Mouse (Mus musculus): Measurements from ENCODE around the gene Cd86.

Cd86 gene

DNA sequence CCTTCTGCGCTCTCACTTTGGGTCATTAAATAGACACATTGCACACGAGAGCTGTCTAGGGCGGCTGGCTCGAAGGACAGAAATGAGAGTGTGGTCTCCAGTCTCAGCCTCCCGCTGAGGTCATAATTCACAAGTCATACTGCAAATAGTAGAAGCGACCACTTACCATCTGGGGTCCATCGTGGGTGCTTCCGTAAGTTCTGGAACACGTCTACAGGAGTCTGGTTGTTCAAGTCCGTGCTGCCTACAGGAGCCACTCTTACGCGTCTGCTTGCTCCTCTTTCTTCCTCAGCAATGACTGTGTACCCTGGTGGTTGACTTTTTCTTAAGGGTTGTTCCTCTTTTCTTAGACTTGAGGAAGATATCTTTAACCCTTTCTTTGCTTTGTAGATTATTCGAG lies at the start of gene Cd86:
Gene Cd86, minus strand, starts transcription at position 300 of the 400 bp plus-strand sequence.
- peak; percentile 71 for DNase-seq (ENCODE audit: low read depth, low spot score)

GRCm38 (mm10) chr16:36711760-36712159 lies 45.9 kb upstream of the Cd86 start:
- DNase-seq (ENCODE audit: low read depth, low spot score) = no peak

DNA sequence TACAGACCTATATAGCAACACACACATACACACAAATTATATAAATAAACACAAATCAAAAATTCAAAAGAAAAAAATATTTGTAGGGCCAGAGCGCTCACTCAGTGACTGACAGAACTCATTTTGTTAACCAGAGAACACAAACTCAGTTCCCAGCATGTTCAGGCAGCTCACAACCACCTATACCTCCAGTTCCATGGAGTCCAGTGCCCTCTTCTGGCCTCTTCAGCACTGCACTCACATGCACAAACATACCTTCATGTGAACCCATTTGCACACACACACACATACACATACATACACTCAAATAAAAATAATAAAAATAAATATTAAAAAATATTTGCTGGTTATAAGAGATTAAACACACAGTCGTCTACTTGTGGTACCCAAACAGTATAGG lies 44.9 kb upstream of the Cd86 start:
- DNase-seq (ENCODE audit: low read depth, low spot score) = peak; percentile 65

DNA sequence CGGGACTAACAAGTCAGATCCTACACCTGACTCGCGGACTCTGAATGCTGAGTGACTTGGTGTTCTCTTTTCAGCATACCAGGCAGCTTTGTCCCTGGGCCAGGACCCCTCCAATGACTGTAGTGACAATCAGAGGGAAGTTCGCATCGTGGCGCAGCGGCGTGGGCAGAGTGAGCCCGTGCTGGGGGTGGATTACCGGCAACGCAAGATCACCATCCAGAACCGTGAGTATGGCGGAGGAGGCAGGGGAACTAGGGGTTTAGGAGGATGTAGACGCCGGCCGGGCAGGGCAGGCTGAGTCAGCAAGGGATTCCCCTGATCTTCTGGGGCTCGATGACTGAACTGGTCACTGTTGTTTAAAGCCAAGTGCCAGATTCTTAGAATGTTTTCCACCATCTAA lies 43.5 kb upstream of the Cd86 start:
- DNase-seq (ENCODE audit: low read depth, low spot score) = peak; percentile 69

DNA sequence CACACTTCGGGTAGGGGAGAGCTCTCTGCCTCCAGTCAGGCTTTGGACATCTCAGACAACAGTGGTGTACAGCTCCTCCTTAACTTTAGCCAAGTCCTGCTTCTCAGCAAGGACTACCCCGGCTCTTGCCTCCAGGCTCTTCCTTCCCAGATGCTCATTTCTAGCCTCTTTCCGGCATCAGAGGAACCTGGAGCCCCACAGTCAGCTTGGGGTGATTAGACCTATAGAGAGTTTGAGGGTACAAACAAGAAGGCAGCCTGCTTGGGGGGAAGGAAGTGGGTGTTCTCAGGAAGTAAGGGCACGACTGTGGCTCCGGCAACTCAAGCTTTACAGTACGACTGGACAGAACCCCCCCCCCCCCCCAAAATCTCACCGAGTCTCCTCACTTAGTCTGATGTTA lies 42.9 kb upstream of the Cd86 start:
- DNase-seq (ENCODE audit: low read depth, low spot score) = peak; percentile 39

- DNase-seq (ENCODE audit: low read depth, low spot score) = no peak
Measured at GRCm38 (mm10) chr16:36707702-36708423, 42.0 kb upstream of the Cd86 start.

DNA sequence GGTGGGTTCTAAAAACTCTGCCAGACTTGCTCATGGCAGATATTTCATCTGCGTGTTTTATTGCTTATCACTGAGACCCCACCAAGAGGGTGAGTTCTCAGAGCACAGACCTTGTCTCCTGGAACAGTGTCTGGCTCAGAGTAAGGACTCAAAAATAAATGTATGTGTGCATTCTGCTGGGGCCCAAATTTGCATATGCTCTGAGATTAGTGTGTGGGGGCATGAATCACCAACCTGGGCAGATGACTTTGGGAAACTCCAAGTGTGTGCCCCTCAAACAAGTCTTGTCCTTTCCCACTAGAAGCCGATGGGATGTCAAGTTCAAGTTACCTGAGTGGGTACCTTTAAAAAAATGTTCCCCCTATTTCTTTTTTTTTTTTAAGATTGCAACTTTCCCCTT lies 34.6 kb upstream of the Cd86 start:
- no peak for DNase-seq (ENCODE audit: low read depth, low spot score)

DNA sequence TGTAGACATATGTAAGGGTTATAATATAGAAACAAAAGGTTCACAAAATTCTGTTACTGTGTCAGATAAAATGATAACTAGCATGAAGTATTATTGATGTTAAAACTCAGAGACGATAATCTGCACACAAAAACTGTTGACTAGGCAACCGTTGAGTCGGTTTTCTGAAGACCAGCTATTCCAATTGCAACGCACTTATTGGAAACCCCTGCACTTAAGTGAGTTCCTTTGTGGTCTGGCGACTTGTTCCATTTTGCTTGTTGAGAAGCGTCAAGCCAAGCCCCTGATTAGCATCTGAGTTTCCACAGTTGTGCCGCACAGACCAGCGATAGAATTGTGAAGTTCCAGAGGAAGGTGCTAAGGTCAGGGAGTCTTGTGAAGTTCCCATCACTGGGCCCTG lies 31.4 kb upstream of the Cd86 start:
- no peak for DNase-seq (ENCODE audit: low read depth, low spot score)

DNA sequence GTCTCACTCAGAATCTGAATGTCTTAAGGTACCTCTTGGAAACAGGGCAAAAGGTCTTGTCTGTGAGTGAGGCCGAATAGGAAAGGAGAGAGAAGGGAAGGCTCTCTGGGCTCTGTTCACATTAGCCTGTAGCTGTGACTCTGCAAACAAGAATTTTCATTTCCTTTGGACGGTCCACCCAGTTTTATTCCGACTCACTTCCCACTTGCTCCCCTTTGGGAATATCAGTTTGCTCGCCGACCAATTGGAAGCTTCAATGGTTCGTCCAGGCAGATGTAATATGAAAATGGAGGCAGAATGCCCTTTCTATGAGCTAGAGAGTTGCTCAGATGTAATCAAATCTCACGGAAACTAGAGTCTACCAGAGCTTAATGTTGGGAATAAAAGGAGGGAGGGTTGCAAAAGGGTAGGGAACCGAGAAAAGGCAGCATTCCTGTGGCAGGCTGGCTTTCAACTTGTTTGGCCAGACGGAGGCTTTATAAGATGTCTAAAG lies 29.0 kb upstream of the Cd86 start:
- DNase-seq (ENCODE audit: low read depth, low spot score) = no peak

- peak; percentile 84 for DNase-seq (ENCODE audit: low read depth, low spot score)
Measured at GRCm38 (mm10) chr16:36693818-36694413, 28.0 kb upstream of the Cd86 start, which contains the start of gene Ildr1. Gene Ildr1, plus strand, starts transcription at chr16:36693978.

- no peak for DNase-seq (ENCODE audit: low read depth, low spot score)
Measured at GRCm38 (mm10) chr16:36691484-36691883, 25.6 kb upstream of the Cd86 start.

- DNase-seq (ENCODE audit: low read depth, low spot score) = no peak
Measured at GRCm38 (mm10) chr16:36688076-36688475, 22.2 kb upstream of the Cd86 start.

DNA sequence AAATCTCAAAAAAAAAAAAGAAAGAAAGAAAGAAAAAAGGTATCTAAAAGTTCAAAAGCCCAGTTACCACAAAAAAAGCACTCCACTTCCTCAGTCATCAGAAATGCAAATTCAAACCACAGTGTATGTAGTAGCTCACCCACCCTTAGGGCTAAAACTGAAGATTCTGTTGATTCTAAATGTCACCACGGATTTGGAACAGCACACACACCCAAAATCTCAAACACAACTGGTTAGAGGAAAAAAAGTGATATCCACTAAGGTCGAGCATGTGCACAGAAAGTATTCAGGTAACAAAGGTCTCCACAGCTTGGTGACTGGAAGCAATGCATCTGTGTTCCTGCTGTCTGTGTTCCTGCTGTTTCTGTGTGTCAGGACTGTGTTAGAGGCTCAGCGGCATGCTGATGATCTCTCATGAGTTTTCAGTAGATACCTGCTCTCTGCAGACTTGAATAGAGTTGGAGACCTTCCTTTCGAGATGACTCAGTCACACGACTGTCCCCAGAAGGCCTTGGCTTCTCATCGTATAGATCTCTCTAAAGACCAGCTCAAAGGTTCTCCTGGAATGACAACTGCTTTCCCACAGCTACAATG lies 18.5 kb upstream of the Cd86 start:
- DNase-seq (ENCODE audit: low read depth, low spot score) = peak; percentile 64

- DNase-seq (ENCODE audit: low read depth, low spot score) = peak; percentile 42
Measured at GRCm38 (mm10) chr16:36681829-36682228, 15.9 kb upstream of the Cd86 start.

DNA sequence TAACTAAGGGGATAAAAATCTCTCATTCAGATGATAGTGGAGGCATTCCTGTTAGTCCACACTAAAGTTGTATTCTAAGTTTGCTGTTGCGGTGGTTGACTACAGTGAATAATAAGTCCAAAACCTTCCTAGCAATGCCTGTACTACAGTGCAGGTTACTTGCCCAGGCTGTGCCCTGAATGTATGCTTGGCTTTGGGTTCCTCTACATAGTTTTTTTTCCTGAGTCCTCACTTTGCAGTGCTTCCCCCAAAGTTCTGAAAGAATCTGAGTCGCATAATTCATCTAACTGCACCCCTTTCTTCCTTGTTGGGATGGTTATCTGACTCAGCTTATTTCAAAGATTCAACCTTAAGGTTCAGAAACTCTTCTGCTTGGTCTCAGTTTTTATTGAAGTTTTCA lies 10.0 kb upstream of the Cd86 start:
- DNase-seq (ENCODE audit: low read depth, low spot score) = no peak

DNA sequence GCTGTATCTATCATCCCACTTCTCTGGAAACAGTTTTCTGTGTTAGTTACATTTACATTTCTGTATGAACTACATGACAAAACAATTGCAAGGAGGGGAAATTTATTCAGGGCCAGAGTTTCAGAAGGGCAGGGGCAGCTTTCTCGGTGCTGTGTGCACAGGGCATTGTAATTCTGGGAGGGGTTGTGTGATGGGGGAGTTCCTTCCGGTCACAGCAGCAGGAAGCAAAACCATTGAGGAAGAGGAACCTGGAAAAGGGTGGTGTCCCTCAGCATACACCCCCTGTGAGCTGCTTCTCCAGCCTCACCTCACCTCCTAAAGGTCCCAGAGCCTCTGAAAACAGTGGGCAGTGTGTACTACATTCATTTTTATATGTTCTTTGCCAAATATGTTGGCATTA lies 9.4 kb upstream of the Cd86 start:
- DNase-seq (ENCODE audit: low read depth, low spot score) = peak; percentile 27

DNA sequence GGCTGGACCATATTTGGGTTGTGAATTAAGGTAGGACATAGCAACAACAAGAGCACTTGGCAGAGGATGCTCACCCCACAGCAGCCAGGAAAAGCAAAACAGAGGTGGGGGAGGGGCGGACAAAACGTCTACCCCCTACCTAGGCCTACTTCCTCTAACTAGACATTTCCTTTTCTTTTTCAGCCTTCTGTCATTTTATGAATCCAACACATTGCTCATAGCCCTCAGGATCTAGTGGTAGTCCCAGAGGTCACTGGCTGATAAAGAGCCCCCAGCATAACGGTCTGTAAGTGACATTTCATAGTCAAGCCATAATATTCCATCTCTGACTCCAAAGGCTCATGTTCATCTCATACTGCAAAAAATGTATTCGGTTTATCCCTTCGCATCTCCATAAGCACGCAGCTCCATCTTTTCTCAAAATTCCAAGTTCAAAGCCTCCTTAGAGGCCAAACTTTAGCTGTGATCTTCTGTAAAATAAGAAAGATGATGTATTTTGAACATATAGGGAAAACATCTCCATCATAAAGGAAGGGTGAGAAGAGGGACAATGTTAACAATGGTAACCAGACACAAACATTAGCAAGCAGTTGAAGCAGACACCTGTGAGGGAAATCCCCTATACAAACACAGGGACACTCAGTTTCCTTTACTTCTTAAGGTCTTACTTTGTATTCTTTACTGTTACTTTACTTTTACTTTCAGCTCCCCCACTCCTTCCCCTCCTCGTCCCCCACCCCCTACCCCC lies 8.8 kb upstream of the Cd86 start:
- peak; percentile 69 for DNase-seq (ENCODE audit: low read depth, low spot score)

- DNase-seq (ENCODE audit: low read depth, low spot score) = no peak
Measured at GRCm38 (mm10) chr16:36673196-36673595, 7.3 kb upstream of the Cd86 start.

DNA sequence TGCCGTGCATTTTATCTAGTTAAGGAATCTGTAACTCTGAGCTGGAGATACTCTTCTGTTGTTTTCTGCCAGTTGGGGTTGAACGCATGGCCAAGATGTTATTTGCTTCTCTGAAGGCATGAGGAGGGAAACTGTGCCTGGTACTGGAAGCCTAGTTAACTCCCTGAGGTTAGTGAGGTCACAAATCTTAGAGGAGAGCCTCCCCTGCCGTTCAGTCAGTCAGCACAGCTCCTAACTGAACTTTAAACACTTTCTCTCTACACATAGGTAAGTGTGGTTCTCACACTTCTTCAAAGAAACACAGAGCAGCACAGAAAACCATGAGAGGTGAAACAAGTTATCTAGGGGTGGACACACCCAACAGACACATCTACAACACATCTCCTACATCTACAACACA lies 4.7 kb upstream of the Cd86 start:
- peak; percentile 41 for DNase-seq (ENCODE audit: low read depth, low spot score)

- peak; percentile 69 for DNase-seq (ENCODE audit: low read depth, low spot score)
Measured at GRCm38 (mm10) chr16:36666448-36667017, 652 bp upstream of the Cd86 start.

DNA sequence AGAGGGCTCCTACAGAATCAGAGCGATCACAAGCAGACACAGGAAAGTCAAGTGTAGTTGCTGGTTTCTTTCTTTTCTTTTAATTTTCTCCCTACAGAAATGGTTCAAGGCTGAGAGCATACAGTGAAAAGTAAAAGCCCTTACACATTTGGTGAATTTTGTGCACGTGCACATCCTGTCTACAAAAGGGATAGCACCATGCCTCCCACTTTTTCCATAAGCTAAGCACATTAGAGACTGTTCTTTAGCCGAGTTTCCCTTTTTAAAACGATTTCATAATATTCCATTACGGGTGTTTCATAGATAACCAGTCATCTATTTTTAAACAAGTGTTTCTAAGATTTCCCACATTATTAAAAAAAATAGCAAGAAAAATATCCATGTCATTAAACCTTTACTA lies 2.4 kb downstream of the Cd86 start:
- DNase-seq (ENCODE audit: low read depth, low spot score) = no peak

- no peak for DNase-seq (ENCODE audit: low read depth, low spot score)
Measured at GRCm38 (mm10) chr16:36661330-36661729, 4.6 kb downstream of the Cd86 start.
